12 mouse cellular contexts compared by ENCODE assay signal in the genomic region with DNA sequence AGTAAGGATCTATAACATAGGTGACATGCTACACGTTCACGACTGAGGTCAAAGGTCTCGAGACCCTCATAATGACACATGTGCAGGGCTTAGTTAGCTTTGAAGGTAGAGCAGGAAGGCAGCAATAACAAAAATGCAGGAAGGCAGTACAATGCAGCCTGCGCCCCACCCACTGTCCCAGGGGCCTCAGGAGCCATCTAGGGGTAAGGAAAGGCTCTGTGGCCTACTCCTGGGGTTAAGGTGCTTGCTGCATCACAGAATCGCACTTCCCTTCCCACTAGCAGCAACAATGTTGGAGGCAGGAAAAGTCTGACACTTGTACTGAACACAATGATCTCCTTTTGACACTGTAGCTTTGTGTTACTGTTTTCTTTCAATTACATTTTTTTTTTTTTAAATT. TPM values are rescaled to one million over a fixed set of nuclear protein-coding genes. Genes with fewer than 3 reads are reported as not detected.
A peak's percentile ranks its signal among the peaks of the same experiment; 100 is the strongest.
DNase-seq lines count a peak whose midpoint lies in the region; ATAC-seq and TF ChIP-seq lines count a peak whose summit lies in the region.
"Had no signal": no experiment of that assay in that cellular context is flagged by ENCODE, and none has a peak within 500 bp of the region (broad histone marks: within the 10 kb centered on the region; RNA-seq: fewer than 3 reads in every experiment).

No protein-coding gene starts in this region.

- H3K27ac ChIP-seq in heart, postnatal 0 days (ENCODE audit: low read depth) = peak overlapping the region; percentile 59
- no peak overlapping the region for H3K27ac ChIP-seq in liver, postnatal 0 days (ENCODE audit: low read depth)
- no peak overlapping the region for H3K27ac ChIP-seq in midbrain, embryonic 15.5 days
- H3K27ac ChIP-seq: embryonic facial prominence, embryonic 15.5 days; macrophage had no signal

- peaks cover 8% of the 10 kb centered on the region; the same call in 1 of the 2 replicates for H3K36me3 ChIP-seq in heart, postnatal 0 days (replicated peaks; ENCODE audit: control insufficient read depth, insufficient read depth, low read length)
- H3K36me3 ChIP-seq in liver, postnatal 0 days (replicated peaks; ENCODE audit: insufficient read depth, low read length) = peaks cover 9% of the 10 kb centered on the region
- no peaks in the 10 kb centered on the region for H3K36me3 ChIP-seq in midbrain, embryonic 15.5 days (replicated peaks)

- no peaks in the 10 kb centered on the region for H3K27me3 ChIP-seq in heart, postnatal 0 days (ENCODE audit: control insufficient read depth, insufficient read depth, low read length)
- H3K27me3 ChIP-seq in liver, postnatal 0 days (ENCODE audit: insufficient read depth, low read length) = no peaks in the 10 kb centered on the region
- H3K27me3 ChIP-seq in midbrain, embryonic 15.5 days (replicated peaks) = no peaks in the 10 kb centered on the region
- H3K27me3 ChIP-seq: embryonic facial prominence, embryonic 15.5 days had no signal

- peaks cover 4% of the 10 kb centered on the region; the same call in 1 of the 2 replicates for H3K4me1 ChIP-seq in heart, postnatal 0 days (ENCODE audit: control insufficient read depth, insufficient read depth)
- H3K4me1 ChIP-seq in liver, postnatal 0 days (ENCODE audit: insufficient read depth) = peaks cover 13% of the 10 kb centered on the region; the same call in 1 of the 2 replicates
- H3K4me1 ChIP-seq in midbrain, embryonic 15.5 days = no peaks in the 10 kb centered on the region
- H3K4me1 ChIP-seq: embryonic facial prominence, embryonic 15.5 days had no signal

- WGBS in heart, postnatal 0 days = 64% methylated on average over 5 of the region's 5 CpGs
- 76% methylated on average over 5 of the region's 5 CpGs for WGBS in liver, postnatal 0 days (ENCODE audit: insufficient replicate concordance)
- 89% methylated on average over 5 of the region's 5 CpGs for WGBS in midbrain, embryonic 15.5 days

- no peak for ATAC-seq in heart, postnatal 0 days (ENCODE audit: insufficient read depth, low read depth)
- ATAC-seq in liver, postnatal 0 days = no peak
- no peak for ATAC-seq in midbrain, embryonic 15.5 days (replicated peaks)

- H3K4me2 ChIP-seq in heart, postnatal 0 days (ENCODE audit: low read depth, low read length) = no peak overlapping the region
- no peak overlapping the region for H3K4me2 ChIP-seq in liver, postnatal 0 days (ENCODE audit: low read depth, low read length)
- no peak overlapping the region for H3K4me2 ChIP-seq in midbrain, embryonic 15.5 days
- H3K4me2 ChIP-seq: embryonic facial prominence, embryonic 15.5 days had no signal

- H3K9ac ChIP-seq in heart, postnatal 0 days (replicated peaks; ENCODE audit: low read depth, low read length) = no peak overlapping the region
- 0 out of 2 replicates have a peak overlapping the region, but pooled peaks have one; percentile 16 for H3K9ac ChIP-seq in liver, postnatal 0 days (replicated peaks)
- no peak overlapping the region for H3K9ac ChIP-seq in midbrain, embryonic 15.5 days
- H3K9ac ChIP-seq: embryonic facial prominence, embryonic 15.5 days had no signal

- H3K4me3 ChIP-seq in heart, postnatal 0 days (ENCODE audit: low read depth, low read length) = no peak overlapping the region
- H3K4me3 ChIP-seq in liver, postnatal 0 days (ENCODE audit: low read depth, low read length) = no peak overlapping the region
- no peak overlapping the region for H3K4me3 ChIP-seq in midbrain, embryonic 15.5 days
- H3K4me3 ChIP-seq: embryonic facial prominence, embryonic 15.5 days had no signal

- no peaks in the 10 kb centered on the region for H3K9me3 ChIP-seq in heart, postnatal 0 days (replicated peaks; ENCODE audit: control insufficient read depth, low read length)
- H3K9me3 ChIP-seq in liver, postnatal 0 days (ENCODE audit: low read length) = no peaks in the 10 kb centered on the region
- no peaks in the 10 kb centered on the region for H3K9me3 ChIP-seq in midbrain, embryonic 15.5 days
- H3K9me3 ChIP-seq: embryonic facial prominence, embryonic 15.5 days had no signal

- no peak for TF ChIP-seq EP300 in heart, postnatal 0 days (IDR thresholded peaks at IDR 0.05; ENCODE audit: low read depth)
- no peak for TF ChIP-seq EP300 in liver, postnatal 0 days (IDR thresholded peaks at IDR 0.05; ENCODE audit: low read depth)

- TF ChIP-seq CTCF in heart, postnatal 0 days (IDR thresholded peaks at IDR 0.05; ENCODE audit: low read depth) = no peak
- TF ChIP-seq CTCF in liver, postnatal 0 days (IDR thresholded peaks at IDR 0.05; ENCODE audit: low read depth) = no peak

- DNase-seq in adrenal gland, postnatal 14 days = peak; percentile 31
- no peak for DNase-seq in adrenal gland, adult 18-20 months (ENCODE audit: low spot score in 2 of 2)
- DNase-seq in lung, postnatal 10 days = peak; percentile 34
- no peak for DNase-seq in lung, adult 18-20 months
- DNase-seq in heart, postnatal 0 days (ENCODE audit: low spot score) = no peak
- DNase-seq in liver, postnatal 0 days = no peak
- no peak for DNase-seq in right cerebral cortex, postnatal 10 days (ENCODE audit: low spot score in 2 of 2)
- DNase-seq: cerebellum, postnatal 10 days; right cerebral cortex, adult 18-20 months had no signal

RNA-seq across cellular contexts. Expression of a gene that starts 34.2 kb away (rescaled TPM):
- total RNA-seq in adrenal gland, postnatal 14 days (2021) = 20.6 and 24.9 TPM in 2 replicates
- total RNA-seq in adrenal gland, adult 18-20 months (2021) = 10 to 100 TPM; 15.4 to 15.6 TPM
- 20.6 and 20.8 TPM in 2 replicates for total RNA-seq in heart, postnatal 0 days (2014; rRNA removed; ENCODE audit: low replicate concordance)
- 17.1 and 18.6 TPM in 2 replicates for polyA plus RNA-seq in heart, postnatal 0 days (2015; fragmentation: Nextera tagmentation; extraction: Ambion mirVana)
- 21.3 and 25.6 TPM in 2 replicates for polyA plus RNA-seq in liver, postnatal 0 days (2015; fragmentation: Nextera tagmentation; extraction: Ambion mirVana)
- 36.4 and 39.0 TPM in 2 replicates for polyA plus RNA-seq in midbrain, embryonic 15.5 days (2015; fragmentation: Nextera tagmentation; extraction: Ambion mirVana)

RNA-seq across cellular contexts. Expression of a gene that starts 34.7 kb away (rescaled TPM):
- 40.3 and 46.2 TPM in 2 replicates for total RNA-seq in adrenal gland, postnatal 14 days (2021)
- total RNA-seq in adrenal gland, adult 18-20 months (2021) = 10 to 100 TPM; 41.6 to 81.7 TPM
- 4.4 and 9.5 TPM in 2 replicates for total RNA-seq in heart, postnatal 0 days (2014; rRNA removed; ENCODE audit: low replicate concordance)
- polyA plus RNA-seq in heart, postnatal 0 days (2015; fragmentation: Nextera tagmentation; extraction: Ambion mirVana) = 9.3 and 10.0 TPM in 2 replicates
- 6.2 and 7.7 TPM in 2 replicates for polyA plus RNA-seq in liver, postnatal 0 days (2015; fragmentation: Nextera tagmentation; extraction: Ambion mirVana)
- 8.7 and 8.9 TPM in 2 replicates for polyA plus RNA-seq in midbrain, embryonic 15.5 days (2015; fragmentation: Nextera tagmentation; extraction: Ambion mirVana)

RNA-seq across cellular contexts. Expression of a gene that starts 58.3 kb away (rescaled TPM):
- 33.2 and 35.3 TPM in 2 replicates for total RNA-seq in adrenal gland, postnatal 14 days (2021)
- 10 to 100 TPM; 27.1 to 32.9 TPM for total RNA-seq in adrenal gland, adult 18-20 months (2021)
- total RNA-seq in heart, postnatal 0 days (2014; rRNA removed; ENCODE audit: low replicate concordance) = 51.3 and 69.0 TPM in 2 replicates
- 63.2 and 65.1 TPM in 2 replicates for polyA plus RNA-seq in heart, postnatal 0 days (2015; fragmentation: Nextera tagmentation; extraction: Ambion mirVana)
- 30.4 and 33.8 TPM in 2 replicates for polyA plus RNA-seq in liver, postnatal 0 days (2015; fragmentation: Nextera tagmentation; extraction: Ambion mirVana)
- 71.2 and 84.6 TPM in 2 replicates for polyA plus RNA-seq in midbrain, embryonic 15.5 days (2015; fragmentation: Nextera tagmentation; extraction: Ambion mirVana)

Comparison
In these comparisons a context has a peak if more than half of its experiments do, and no peak if none do; other contexts are left out.
1. DNase-seq: peak in adrenal gland, postnatal 14 days (single experiment) and lung, postnatal 10 days (single experiment); none in adrenal gland, adult 18-20 months (0 of 2), lung, adult 18-20 months (0 of 2), heart, postnatal 0 days (single experiment), liver, postnatal 0 days (single experiment) and right cerebral cortex, postnatal 10 days (0 of 2).